Mouse (Mus musculus) neural tube, embryonic 14.5 days (tissue): ENCODE data around the gene Ptcd1. TPM values are rescaled to one million over a fixed set of nuclear protein-coding genes. Genes with fewer than 3 reads are reported as not detected.
"Not testable (repeated sequence)": the region's sequence is repeated elsewhere in the genome, so short reads cannot be mapped to it uniquely, and the experiment has no call there.

Source experiments
- ATAC-seq: fragments of 200-750 bp; cut with Nextera tagmentation; 2 replicates; pipeline ENCODE4 v1.8.0; 2017; ENCODE audit warnings: low read depth, mild to moderate bottlenecking, moderate TSS enrichment, moderate library complexity
- H3K27ac ChIP-seq: fragments of 300-500 bp; sonication (generic); 2 replicates; pipeline ENCODE4 v1.5.1; 2014; ENCODE audit warnings: low read depth, mild to moderate bottlenecking, control low read depth, low read length, moderate library complexity, mixed read lengths
- H3K27me3 ChIP-seq: fragments of 300-500 bp; sonication (generic); 2 replicates; pipeline ENCODE4 v1.6.1; 2014; ENCODE audit warnings: low read length; ENCODE audit not compliant: control insufficient read depth, insufficient read depth
- H3K36me3 ChIP-seq: fragments of 300-500 bp; sonication (generic); 2 replicates; pipeline ENCODE4 v1.6.1; 2014; ENCODE audit warnings: low read length, mixed read lengths; ENCODE audit not compliant: control insufficient read depth, insufficient read depth
- H3K4me1 ChIP-seq: fragments of 300-500 bp; sonication (generic); 2 replicates; pipeline ENCODE4 v1.6.1; 2014; ENCODE audit warnings: low read length; ENCODE audit not compliant: control insufficient read depth, insufficient read depth
- H3K4me2 ChIP-seq: fragments of 300-500 bp; sonication (generic); 2 replicates; pipeline ENCODE4 v1.6.1; 2014; ENCODE audit warnings: mild to moderate bottlenecking, low read depth, low read length, control low read depth
- H3K4me3 ChIP-seq: fragments of 300-500 bp; sonication (generic); 2 replicates; pipeline ENCODE4 v1.5.1; 2014; ENCODE audit warnings: low read depth, low read length, control low read depth, mixed read lengths
- H3K9ac ChIP-seq: fragments of 300-500 bp; sonication (generic); replicated peaks from 2 replicates; pipeline ENCODE4 v1.6.1; 2014; ENCODE audit warnings: low read depth, mild to moderate bottlenecking, control low read depth, low read length, mixed read lengths
- H3K9me3 ChIP-seq: fragments of 300-500 bp; sonication (generic); 2 replicates; pipeline ENCODE4 v1.6.1; 2016; ENCODE audit warnings: low read length; ENCODE audit not compliant: control insufficient read depth
- WGBS: fragments of 180-500 bp; shearing (Covaris S2); extraction: QIAGEN DNeasy Blood & Tissue Kit; methylation state at CpG from one replicate; pipeline ENCODE4 v1.1.7; 2014; 5-methylcytosine and 5-hydroxymethylcytosine counted together
- polyA plus RNA-seq: library from polyadenylated mRNA; unstranded; fragments of >200 nt; fragmentation: Nextera tagmentation; extraction: Ambion mirVana; gene quantifications from 2 replicates; pipeline ENCODE4 v1.2.1, GENCODE M21; 2014

Ptcd1 gene
- polyA plus RNA-seq, 1 experiment from 2014 or later: 15.9 TPM

DNA sequence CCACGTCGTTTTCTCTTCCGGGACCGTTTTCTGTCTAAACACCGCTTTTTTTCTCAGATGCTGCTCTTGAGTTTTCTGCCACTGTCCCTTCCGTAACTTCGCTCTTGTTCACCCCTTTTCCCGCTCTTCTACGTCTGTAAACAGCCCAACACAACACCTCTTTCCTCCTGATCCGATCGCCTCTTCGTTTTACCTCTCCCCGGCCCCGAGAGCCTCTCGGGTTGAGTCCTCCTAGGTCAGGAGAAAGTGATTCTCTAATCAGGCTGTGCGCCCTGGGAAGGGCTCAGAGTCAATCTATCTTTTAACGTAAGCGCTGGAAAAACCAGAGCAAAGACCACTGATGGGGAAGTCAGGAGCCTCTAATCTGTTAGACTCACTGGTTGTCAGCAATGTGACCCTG lies 26.3 kb downstream of the Ptcd1 start:
- H3K9me3 ChIP-seq: no peaks in the 10 kb centered on the region
- H3K4me1 ChIP-seq: peaks cover 19% of the 10 kb centered on the region
- H3K36me3 ChIP-seq: peaks cover 39% of the 10 kb centered on the region
- peak overlapping the region; percentile 96 for H3K27ac ChIP-seq
- H3K4me2 ChIP-seq: peak overlapping the region; percentile 66
- H3K9ac ChIP-seq: peak overlapping the region; percentile 85
- WGBS: under 1% methylated on average over 18 of the region's 18 CpGs
- ATAC-seq: no peak
- H3K27me3 ChIP-seq: no peaks in the 10 kb centered on the region
- peak overlapping the region; percentile 97 for H3K4me3 ChIP-seq

DNA sequence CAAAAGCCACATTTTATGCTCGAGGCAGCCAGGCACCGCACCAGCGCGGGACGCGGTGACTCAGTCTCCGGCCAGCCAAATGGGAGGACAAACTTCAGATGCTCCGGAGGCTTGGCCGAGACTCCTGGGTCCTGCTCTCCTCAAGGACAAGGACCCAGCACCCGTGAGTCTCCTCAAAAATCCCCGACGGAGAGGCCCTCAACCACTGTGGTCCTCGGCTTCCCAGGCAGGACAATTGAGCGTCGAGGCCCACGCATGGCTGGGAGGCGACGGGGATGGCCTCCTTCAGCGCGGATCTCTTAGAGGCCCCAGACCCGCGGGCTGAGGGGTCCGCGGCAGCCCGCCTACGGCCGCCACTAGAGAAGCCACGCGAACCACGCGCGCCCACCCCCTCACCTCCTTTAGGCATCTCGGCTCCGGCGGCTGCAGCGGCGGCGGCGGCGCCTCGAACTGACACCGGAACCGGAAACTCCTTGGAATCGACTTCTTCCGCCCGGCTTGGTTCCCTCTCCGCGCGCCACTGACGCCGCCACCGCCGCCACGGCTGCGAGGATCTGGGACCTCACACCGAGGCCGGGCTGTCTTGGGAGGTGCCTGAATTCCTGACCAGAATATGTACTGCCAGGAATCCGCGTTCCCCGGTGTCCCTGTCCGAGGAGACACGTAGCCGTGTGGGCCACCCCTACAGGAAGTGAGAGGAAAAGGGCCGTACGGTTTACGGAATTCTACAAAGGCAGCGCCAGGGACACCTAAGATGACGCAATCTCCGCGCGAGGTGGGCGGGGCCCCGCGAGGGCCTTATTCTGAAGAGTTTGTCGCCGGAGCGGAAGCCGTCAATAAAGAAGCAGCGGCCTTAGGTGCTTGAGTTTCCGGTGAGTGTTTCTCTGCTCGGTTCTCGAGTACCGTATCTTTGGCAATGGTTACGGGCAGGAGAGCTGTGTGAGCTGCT lies 27.1 kb downstream of the Ptcd1 start, which contains the start of the genes Pdap1 and Bud31:
Gene Pdap1, minus strand, starts transcription at position 668 of the 949 bp plus-strand sequence.
Gene Bud31, plus strand, starts transcription at position 792 of the 949 bp plus-strand sequence.
- Histone ChIP-seq H3K4me2 (peak within 1 kb of the TSS; percentile 92), H3K27ac (peak within 1 kb of the TSS; percentile 96), H3K4me3 (peak within 1 kb of the TSS; percentile 97), H3K9ac (peak within 1 kb of the TSS; percentile 85), H3K36me3 (peaks cover 35% of the 10 kb centered on the region), H3K9me3 (no peaks in the 10 kb centered on the region), H3K27me3 (no peaks in the 10 kb centered on the region), H3K4me1 (peaks cover 19% of the 10 kb centered on the region)
- under 1% methylated on average over 84 of the region's 84 CpGs for WGBS
- peak; percentile 95 for ATAC-seq

DNA sequence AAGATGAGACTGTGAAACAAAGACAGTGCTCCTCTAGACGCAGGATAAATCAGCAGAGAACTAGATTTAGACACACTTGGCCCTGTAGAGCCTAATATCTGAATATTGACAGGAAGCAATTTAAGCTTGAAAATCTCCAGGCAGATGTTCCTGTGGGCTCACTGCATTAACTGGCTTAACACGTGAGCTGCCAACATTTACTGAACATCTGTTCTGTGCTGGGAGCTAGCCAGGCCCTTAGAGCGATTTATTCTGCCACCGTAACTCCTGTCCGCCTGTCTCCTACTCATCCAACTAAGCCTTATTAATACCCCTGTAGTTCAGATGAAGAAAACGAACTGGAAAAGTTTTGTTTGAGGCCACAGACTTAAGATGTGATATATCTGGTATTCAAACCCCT lies 28.1 kb downstream of the Ptcd1 start:
- no peaks in the 10 kb centered on the region for H3K9me3 ChIP-seq
- H3K9ac ChIP-seq: peak overlapping the region; percentile 85; the same call in 1 of the 2 replicates
- peaks cover 19% of the 10 kb centered on the region for H3K4me1 ChIP-seq
- no peak overlapping the region; the same call in 1 of the 2 replicates for H3K27ac ChIP-seq
- no peaks in the 10 kb centered on the region for H3K27me3 ChIP-seq
- H3K36me3 ChIP-seq: peaks cover 39% of the 10 kb centered on the region
- no peak for ATAC-seq
- whole genome bisulfite sequencing: 12% methylated on average over 6 of the region's 6 CpGs
- peak overlapping the region; percentile 92 for H3K4me2 ChIP-seq
- peak overlapping the region; percentile 97 for H3K4me3 ChIP-seq

DNA sequence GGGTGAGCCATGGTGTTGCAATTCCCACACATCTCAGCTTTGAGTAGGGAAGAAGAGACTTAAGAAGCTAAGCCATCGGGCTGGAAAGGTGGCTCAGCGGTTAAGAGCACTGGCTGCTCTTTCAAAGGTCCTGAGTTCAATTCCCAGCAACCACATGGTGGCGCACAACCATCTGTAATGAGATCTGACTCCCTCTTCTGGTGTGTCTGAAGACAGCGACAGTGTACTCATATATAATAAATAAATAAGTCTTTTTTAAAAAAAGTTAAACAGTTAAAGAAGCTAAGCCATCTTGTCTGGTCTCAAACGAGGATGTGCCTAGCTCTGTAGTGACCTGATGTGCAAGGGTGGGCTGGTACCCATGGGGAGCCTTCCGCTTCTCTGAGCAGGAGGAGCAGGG lies 33.6 kb downstream of the Ptcd1 start:
- H3K36me3 ChIP-seq: peaks cover 64% of the 10 kb centered on the region
- H3K27ac ChIP-seq, H3K4me2 ChIP-seq, H3K9ac ChIP-seq, ATAC-seq, H3K4me3 ChIP-seq, H3K27me3 ChIP-seq, H3K9me3 ChIP-seq, H3K4me1 ChIP-seq: not testable (repeated sequence)
- 85% methylated on average over 6 of the region's 6 CpGs for WGBS

DNA sequence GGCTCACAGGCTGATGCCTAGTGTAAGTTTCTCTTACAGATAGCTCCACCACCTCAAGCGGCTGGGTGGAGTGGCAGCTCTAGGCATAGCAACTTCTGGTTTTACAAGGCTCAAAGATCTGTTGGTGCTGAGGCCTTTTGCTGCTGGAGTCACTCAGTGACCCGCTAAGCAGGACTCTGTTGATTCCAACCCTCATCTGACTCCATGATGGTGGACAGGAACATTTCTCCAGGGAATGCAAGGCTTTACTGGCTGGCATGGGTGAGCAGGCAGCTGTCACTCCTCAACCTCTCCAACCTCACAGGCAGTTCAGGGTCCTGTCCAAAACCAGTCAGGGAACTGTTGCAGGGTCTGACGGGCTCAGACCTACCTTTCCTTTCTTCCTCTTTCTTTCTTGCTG lies 35.9 kb downstream of the Ptcd1 start:
- 88% methylated on average over 3 of the region's 3 CpGs for WGBS
- no peak for ATAC-seq
- H3K27ac ChIP-seq: no peak overlapping the region

DNA sequence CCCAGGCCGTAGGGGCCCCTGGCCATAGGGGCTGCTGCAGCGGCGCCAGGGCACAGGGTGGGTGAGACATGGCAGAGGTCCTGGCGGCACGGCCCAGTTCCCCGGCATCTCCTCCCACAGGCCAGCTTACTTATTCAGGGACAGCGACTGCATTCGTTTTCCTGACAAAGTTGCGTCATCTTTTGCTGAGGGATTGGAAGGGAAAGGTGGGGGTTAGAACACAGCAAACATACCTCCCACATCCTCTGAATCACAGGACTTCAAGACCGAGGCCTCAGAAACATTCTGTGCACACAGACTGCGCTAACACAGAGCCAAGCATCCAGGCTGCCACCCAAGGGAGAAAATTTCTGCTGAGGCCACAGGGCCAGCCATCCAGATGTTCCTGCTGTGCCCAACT lies 36.7 kb downstream of the Ptcd1 start:
- ATAC-seq: no peak
- H3K27me3 ChIP-seq: no peaks in the 10 kb centered on the region
- no peaks in the 10 kb centered on the region for H3K4me1 ChIP-seq
- H3K9me3 ChIP-seq: no peaks in the 10 kb centered on the region
- no peak overlapping the region for H3K4me2 ChIP-seq
- WGBS: 95% methylated on average over 11 of the region's 11 CpGs
- peaks cover 62% of the 10 kb centered on the region for H3K36me3 ChIP-seq
- no peak overlapping the region for H3K27ac ChIP-seq
- H3K4me3 ChIP-seq: no peak overlapping the region
- H3K9ac ChIP-seq: no peak overlapping the region

More for the DNA sequence above, 35.9 kb downstream of the Ptcd1 start:
- Histone ChIP-seq H3K9me3 (no peaks in the 10 kb centered on the region), H3K9ac (no peak overlapping the region), H3K4me2 (no peak overlapping the region), H3K36me3 (peaks cover 62% of the 10 kb centered on the region), H3K4me3 (no peak overlapping the region), H3K27me3 (no peaks in the 10 kb centered on the region), H3K4me1 (no peaks in the 10 kb centered on the region)

DNA sequence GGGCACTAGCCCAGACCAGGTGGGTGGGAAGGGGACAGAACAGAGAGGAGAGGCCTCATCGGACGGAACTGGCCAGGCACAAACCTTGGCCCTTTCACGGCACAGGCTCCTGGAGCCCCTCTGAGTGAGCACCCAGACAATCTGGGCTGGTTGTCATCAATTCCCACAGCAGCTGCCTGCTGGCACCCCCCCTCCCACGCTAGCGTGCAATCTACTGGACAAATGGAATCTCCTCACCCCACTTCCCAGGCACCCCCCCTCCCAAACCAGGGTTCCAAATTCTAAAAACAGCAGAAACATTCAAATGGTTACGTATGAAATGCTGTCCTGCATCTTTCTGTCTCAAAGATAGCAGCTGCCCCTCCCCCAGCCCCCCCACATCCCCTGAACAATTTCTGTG lies 37.1 kb downstream of the Ptcd1 start:
- not testable (repeated sequence) for H3K4me1 ChIP-seq, H3K27ac ChIP-seq, H3K4me2 ChIP-seq, H3K9ac ChIP-seq, H3K4me3 ChIP-seq, ATAC-seq, H3K9me3 ChIP-seq, H3K27me3 ChIP-seq
- WGBS: 88% methylated on average over 6 of the region's 6 CpGs
- peaks cover 63% of the 10 kb centered on the region for H3K36me3 ChIP-seq

DNA sequence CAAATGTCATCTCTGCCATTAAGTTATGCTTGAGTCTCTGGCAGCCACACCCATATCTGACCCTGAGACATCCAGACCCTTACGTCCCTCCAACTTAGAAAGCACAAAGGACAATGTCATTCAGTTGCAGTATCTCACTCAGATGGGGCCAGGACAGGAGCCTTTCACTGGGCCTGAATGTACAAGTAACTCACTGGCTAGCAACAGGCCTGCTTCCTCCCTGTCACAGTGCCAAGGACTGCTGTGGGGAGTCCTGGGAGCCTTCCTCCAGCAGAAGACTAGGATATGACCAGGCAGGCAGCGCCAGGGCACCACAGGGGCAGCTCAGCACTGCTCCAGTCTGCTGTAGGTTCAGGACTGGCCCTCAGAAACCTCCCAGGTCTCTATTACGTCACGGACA lies 37.8 kb downstream of the Ptcd1 start:
- no peak for ATAC-seq
- no peaks in the 10 kb centered on the region for H3K27me3 ChIP-seq
- H3K27ac ChIP-seq: no peak overlapping the region
- no peak overlapping the region for H3K9ac ChIP-seq
- H3K4me2 ChIP-seq: no peak overlapping the region
- 94% methylated on average over 4 of the region's 4 CpGs for WGBS
- H3K4me3 ChIP-seq: no peak overlapping the region
- H3K9me3 ChIP-seq: no peaks in the 10 kb centered on the region
- peaks cover 57% of the 10 kb centered on the region for H3K36me3 ChIP-seq
- H3K4me1 ChIP-seq: no peaks in the 10 kb centered on the region

DNA sequence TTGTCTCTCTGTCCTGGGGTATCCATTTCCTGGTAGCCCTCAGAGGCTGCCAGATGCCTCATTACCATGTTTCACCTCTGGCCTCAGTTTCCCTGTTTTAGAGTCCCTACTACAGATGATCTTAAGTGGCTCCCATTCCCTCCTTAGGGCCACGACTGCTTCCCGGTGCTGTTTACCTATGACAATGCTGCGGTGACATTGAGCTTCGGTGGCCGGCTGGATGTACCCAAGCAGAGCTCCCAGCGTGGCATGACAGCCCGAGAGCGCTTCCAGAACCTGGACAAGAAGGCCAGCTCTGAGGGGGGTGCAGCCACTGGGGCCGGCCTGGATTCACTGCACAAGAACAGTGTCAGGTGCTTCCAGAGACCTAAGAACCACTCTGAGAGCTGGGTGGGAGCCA lies 40.3 kb downstream of the Ptcd1 start:
- WGBS: 95% methylated on average over 9 of the region's 9 CpGs
- ATAC-seq: no peak
- Histone ChIP-seq H3K4me1 (no peaks in the 10 kb centered on the region), H3K27me3 (no peaks in the 10 kb centered on the region), H3K9me3 (no peaks in the 10 kb centered on the region), H3K4me3 (no peak overlapping the region), H3K36me3 (peaks cover 35% of the 10 kb centered on the region), H3K27ac (no peak overlapping the region), H3K4me2 (no peak overlapping the region), H3K9ac (no peak overlapping the region)
